23 mouse cellular contexts compared by ENCODE assay signal in genomic region chr7:98986962-98987441, GRCm38 (mm10).
DNase-seq lines count a peak whose midpoint lies in the region; ATAC-seq lines count a peak whose summit lies in the region.
"Had no signal": no experiment of that assay in that cellular context is flagged by ENCODE, and none has a peak within 500 bp of the region (broad histone marks: within the 10 kb centered on the region; RNA-seq: fewer than 3 reads in every experiment).

No protein-coding gene starts in this region.

- ATAC-seq in common myeloid progenitor, adult 5-6 weeks (replicated peaks; ENCODE audit: low read depth, poor library complexity, severe bottlenecking), result peak; percentile 46
- ATAC-seq in liver, embryonic 11.5 days (replicated peaks; ENCODE audit: low FRiP score), result peak; percentile 76
- peak; percentile 77 for ATAC-seq in megakaryocyte-erythroid progenitor cell, adult 5-6 weeks (replicated peaks; ENCODE audit: low FRiP score, low TSS enrichment, poor library complexity, severe bottlenecking)
- ATAC-seq: CD4-positive, CD25-positive, alpha-beta regulatory T cell, adult 4 months; forebrain, embryonic 14.5 days; midbrain, embryonic 13.5 days had no signal

- no peaks in the 10 kb centered on the region for H3K27me3 ChIP-seq in liver, embryonic 11.5 days (replicated peaks; ENCODE audit: control insufficient read depth, insufficient read depth, low read length)
- H3K27me3 ChIP-seq: heart, embryonic 15.5 days; midbrain, embryonic 13.5 days; neural tube, embryonic 15.5 days had no signal

- DNase-seq in R1 (ENCODE audit: low read depth, low spot score), result peak; percentile 45
- DNase-seq in liver, embryonic 11.5 days (ENCODE audit: low spot score), result no peak
- DNase-seq in lung, postnatal 14 days, result no peak
- DNase-seq in layer of hippocampus, postnatal 25 days (ENCODE audit: extremely low spot score in 1 of 2, low spot score in 1 of 2), result no peak
- DNase-seq in thymus, postnatal 14 days, result no peak
- DNase-seq: adrenal gland, postnatal 10 days; cerebellum, adult 9-10 months; embryo, embryonic 11 days; lung, adult 2 months; right cerebral cortex, adult 18-20 months; spleen, adult 18-20 months; thymus, postnatal 4 days had no signal

- H3K4me1 ChIP-seq in liver, embryonic 11.5 days (replicated peaks; ENCODE audit: control insufficient read depth, insufficient read depth, low read length), result peaks cover 7% of the 10 kb centered on the region
- H3K4me1 ChIP-seq: neural tube, embryonic 15.5 days had no signal

- peaks cover 5% of the 10 kb centered on the region; the same call in 1 of the 2 replicates for H3K36me3 ChIP-seq in liver, embryonic 11.5 days (ENCODE audit: control insufficient read depth, insufficient read depth, low read length)
- H3K36me3 ChIP-seq: heart, embryonic 15.5 days; neural tube, embryonic 15.5 days had no signal

- WGBS in liver, embryonic 11.5 days, result 65% methylated on average over 14 of the region's 14 CpGs

- H3K27ac ChIP-seq in liver, embryonic 11.5 days (ENCODE audit: low read depth, low read length), result no peak overlapping the region
- H3K27ac ChIP-seq: limb, embryonic 10.5 days; macrophage; midbrain, embryonic 13.5 days; neural tube, embryonic 15.5 days had no signal

- H3K4me2 ChIP-seq in liver, embryonic 11.5 days, result peak overlapping the region; percentile 27; the same call in 1 of the 2 replicates
- H3K4me2 ChIP-seq: heart, embryonic 15.5 days; midbrain, embryonic 13.5 days; neural tube, embryonic 15.5 days had no signal

- H3K9ac ChIP-seq in liver, embryonic 11.5 days (ENCODE audit: low read depth, low read length), result no peak overlapping the region
- H3K9ac ChIP-seq: heart, embryonic 15.5 days; midbrain, embryonic 13.5 days; neural tube, embryonic 15.5 days had no signal

- no peak overlapping the region for H3K4me3 ChIP-seq in liver, embryonic 11.5 days (ENCODE audit: low read depth, low read length)
- H3K4me3 ChIP-seq: heart, embryonic 15.5 days; limb, embryonic 10.5 days; midbrain, embryonic 13.5 days; myocyte; neural tube, embryonic 15.5 days had no signal

- no peaks in the 10 kb centered on the region for H3K9me3 ChIP-seq in liver, embryonic 11.5 days (ENCODE audit: control insufficient read depth, low read length)
- H3K9me3 ChIP-seq: G1E; heart, embryonic 15.5 days; limb, embryonic 10.5 days; midbrain, embryonic 13.5 days; neural tube, embryonic 15.5 days had no signal
